Mouse (Mus musculus) heart, embryonic 10.5 days (tissue): ENCODE data around the gene Palm3. TPM values are rescaled to one million over a fixed set of nuclear protein-coding genes. Genes with fewer than 3 reads are reported as not detected.

Experiments used
- DNase-seq: peaks from one replicate; pipeline ENCODE4 v3.0.0-alpha.2; 2017; ENCODE audit warnings: low spot score
- H3K27ac ChIP-seq: fragments of 300-500 bp; sonication (generic); 2 replicates; pipeline ENCODE4 v1.5.1; 2016; ENCODE audit warnings: mild to moderate bottlenecking
- H3K27me3 ChIP-seq: fragments of 300-500 bp; sonication (generic); 2 replicates; pipeline ENCODE4 v1.6.1; 2016; ENCODE audit warnings: mild to moderate bottlenecking; ENCODE audit not compliant: poor library complexity, insufficient read depth, severe bottlenecking
- H3K36me3 ChIP-seq: fragments of 300-500 bp; sonication (generic); 2 replicates; pipeline ENCODE4 v1.6.1; 2016; ENCODE audit warnings: mild to moderate bottlenecking, moderate library complexity
- H3K4me1 ChIP-seq: fragments of 300-500 bp; sonication (generic); 2 replicates; pipeline ENCODE4 v1.6.1; 2016; ENCODE audit warnings: mild to moderate bottlenecking
- H3K4me3 ChIP-seq: fragments of 300-500 bp; sonication (generic); 2 replicates; pipeline ENCODE4 v1.5.1; 2016; ENCODE audit warnings: mild to moderate bottlenecking, moderate library complexity
- H3K9me3 ChIP-seq: fragments of 300-500 bp; sonication (generic); 2 replicates; pipeline ENCODE4 v1.6.1; 2016; ENCODE audit warnings: mild to moderate bottlenecking, moderate library complexity
- WGBS: fragments of 180-500 bp; shearing (Covaris S2); methylation state at CpG from one replicate; pipeline ENCODE4 v1.1.7; 2016; 5-methylcytosine and 5-hydroxymethylcytosine counted together
- polyA plus RNA-seq: library from polyadenylated mRNA; unstranded; fragments of >200 nt; fragmentation: Nextera tagmentation; extraction: Ambion mirVana; gene quantifications from 2 replicates; pipeline ENCODE4 v1.2.1, GENCODE M21; 2016

Gene Palm3
- polyA plus RNA-seq, 1 experiment from 2014 or later = 7.4 TPM

DNA sequence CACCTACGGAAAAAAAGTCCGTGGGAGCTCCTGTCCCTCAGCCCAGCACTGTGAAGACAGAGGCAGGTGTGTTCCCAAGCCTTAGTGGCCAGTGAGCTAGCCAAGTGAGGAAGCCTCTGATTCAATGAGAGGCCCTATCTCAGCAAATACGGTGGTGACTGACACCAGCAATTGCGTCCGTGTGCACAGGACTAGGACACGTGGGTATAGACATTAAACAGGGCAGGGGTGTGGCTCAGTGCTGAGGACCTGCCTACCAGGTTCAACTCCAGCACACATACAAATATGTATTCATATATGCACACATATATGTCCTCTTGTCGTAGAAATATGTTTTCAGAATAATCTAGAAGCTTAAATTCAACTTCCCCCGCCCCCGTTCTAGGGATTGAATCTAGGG lies 1.5 kb upstream of the Palm3 start:
- Histone ChIP-seq H3K4me1 (peaks cover 40% of the 10 kb centered on the region), H3K27me3 (peaks cover 38% of the 10 kb centered on the region), H3K4me3 (no peak overlapping the region), H3K9me3 (no peaks in the 10 kb centered on the region), H3K36me3 (no peaks in the 10 kb centered on the region), H3K27ac (no peak overlapping the region)
- DNase-seq = no peak
- WGBS = 82% methylated on average over 9 of the region's 9 CpGs

GRCm38 (mm10) chr8:84021569-84021968 lies 298 bp downstream of the Palm3 start:
- DNase-seq = no peak
- 41% methylated on average over 12 of the region's 12 CpGs for WGBS
- Histone ChIP-seq H3K4me1 (peaks cover 54% of the 10 kb centered on the region), H3K27me3 (peaks cover 56% of the 10 kb centered on the region), H3K36me3 (no peaks in the 10 kb centered on the region), H3K27ac (peak overlapping the region; percentile 85), H3K4me3 (peak overlapping the region; percentile 41), H3K9me3 (no peaks in the 10 kb centered on the region)

GRCm38 (mm10) chr8:84023085-84023484 lies 1.8 kb downstream of the Palm3 start:
- Histone ChIP-seq H3K27me3 (peaks cover 67% of the 10 kb centered on the region), H3K4me1 (peaks cover 54% of the 10 kb centered on the region), H3K4me3 (peak overlapping the region; percentile 19; the same call in 1 of the 2 replicates), H3K36me3 (no peaks in the 10 kb centered on the region), H3K27ac (peak overlapping the region; percentile 69; the same call in 1 of the 2 replicates), H3K9me3 (no peaks in the 10 kb centered on the region)
- WGBS = 8% methylated on average over 5 of the region's 5 CpGs
- peak; percentile 85 for DNase-seq

DNA sequence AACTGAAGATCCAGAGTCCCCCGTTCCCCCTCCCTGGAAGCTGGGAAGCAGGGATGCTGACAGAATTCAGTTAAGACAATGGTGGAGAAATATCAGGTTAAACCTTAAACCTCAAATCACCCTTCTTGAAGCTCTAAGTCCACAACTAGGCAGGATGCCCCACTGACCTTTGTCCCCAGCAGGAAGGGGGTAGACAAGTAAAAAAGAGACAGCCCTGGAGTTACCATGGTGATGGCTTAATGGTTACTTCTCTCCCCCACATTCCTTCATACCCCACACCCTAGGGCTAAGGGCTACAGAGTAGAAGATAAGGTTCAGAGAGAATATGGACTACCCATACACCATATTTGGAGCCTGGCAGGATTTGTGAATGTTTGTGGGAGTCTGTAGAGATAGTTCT lies 2.4 kb downstream of the Palm3 start:
- DNase-seq = no peak
- Histone ChIP-seq H3K27me3 (peaks cover 73% of the 10 kb centered on the region), H3K4me3 (peak overlapping the region; percentile 19; the same call in 1 of the 2 replicates), H3K36me3 (no peaks in the 10 kb centered on the region), H3K4me1 (peaks cover 54% of the 10 kb centered on the region), H3K9me3 (no peaks in the 10 kb centered on the region), H3K27ac (peak overlapping the region; percentile 69; the same call in 1 of the 2 replicates)
- WGBS = 42% methylated on average over 1 of the region's 1 CpGs

DNA sequence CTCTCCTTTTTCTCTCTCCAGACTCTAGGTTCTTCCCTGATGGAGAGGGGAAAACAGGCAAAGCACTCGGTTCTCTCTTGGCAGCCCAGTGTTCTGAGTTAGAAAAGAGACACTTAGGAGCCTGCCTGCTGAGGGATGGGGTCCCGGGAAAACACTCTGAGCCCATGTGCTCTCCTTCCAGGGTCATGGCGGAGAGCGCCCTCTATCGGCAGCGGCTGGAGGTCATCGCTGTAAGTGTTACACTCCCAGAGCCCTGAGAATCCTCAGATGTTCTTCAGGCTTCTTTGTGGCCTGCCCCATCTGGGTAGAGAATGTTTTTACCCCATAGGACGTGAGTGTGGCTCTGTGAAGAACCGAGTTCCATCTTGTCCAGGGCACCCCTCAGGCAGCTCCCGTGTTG lies 2.9 kb downstream of the Palm3 start:
- Histone ChIP-seq H3K4me1 (peaks cover 54% of the 10 kb centered on the region), H3K4me3 (no peak overlapping the region), H3K36me3 (no peaks in the 10 kb centered on the region), H3K9me3 (no peaks in the 10 kb centered on the region), H3K27ac (peak overlapping the region; percentile 69; the same call in 1 of the 2 replicates), H3K27me3 (peaks cover 75% of the 10 kb centered on the region)
- DNase-seq = no peak
- WGBS = 9% methylated on average over 10 of the region's 10 CpGs

DNA sequence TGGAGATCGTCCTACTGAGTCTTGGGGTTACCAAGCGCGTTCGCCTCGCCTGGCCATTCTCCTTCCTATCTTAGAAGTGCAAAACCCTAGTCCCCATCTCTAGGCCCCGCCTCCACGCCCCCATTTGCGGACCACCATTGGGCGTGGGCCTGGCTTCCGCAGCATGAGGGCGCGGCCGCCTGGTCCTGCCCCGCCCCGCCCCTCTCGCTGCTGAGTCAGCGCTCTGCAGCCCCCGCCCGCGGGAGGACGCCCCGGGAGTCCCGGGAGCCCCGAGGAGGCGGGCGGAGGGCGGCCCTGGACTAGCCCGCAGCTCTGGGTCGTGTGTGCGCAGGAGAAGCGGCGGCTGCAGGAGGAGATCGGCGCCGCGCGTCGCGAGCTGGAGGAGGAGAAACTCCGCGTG lies 4.6 kb downstream of the Palm3 start:
- peak overlapping the region; percentile 44; the same call in 1 of the 2 replicates for H3K27ac ChIP-seq
- no peaks in the 10 kb centered on the region for H3K9me3 ChIP-seq
- peaks cover 68% of the 10 kb centered on the region for H3K27me3 ChIP-seq
- no peak for DNase-seq
- WGBS = 2% methylated on average over 41 of the region's 41 CpGs
- peak overlapping the region; percentile 66 for H3K4me3 ChIP-seq
- peaks cover 50% of the 10 kb centered on the region for H3K4me1 ChIP-seq
- no peaks in the 10 kb centered on the region for H3K36me3 ChIP-seq

DNA sequence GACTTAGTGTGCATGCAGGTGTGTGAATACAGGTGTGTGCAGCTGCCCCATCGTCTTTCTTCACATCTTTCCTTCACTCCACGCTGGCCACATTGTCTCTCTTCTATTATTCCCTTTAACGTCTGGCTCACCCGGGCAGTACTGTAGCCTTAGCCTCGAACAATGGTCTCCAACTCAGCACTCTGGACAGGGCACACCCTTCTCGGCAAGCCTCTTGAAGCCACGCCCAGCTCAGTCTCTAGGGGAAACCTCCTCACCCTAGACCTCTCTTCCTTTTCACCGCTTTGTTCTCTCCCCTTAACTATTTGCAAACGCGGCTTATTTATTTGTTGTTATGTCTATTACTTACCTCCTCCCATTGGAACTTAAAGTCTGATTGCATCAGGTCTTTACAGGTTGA lies 6.2 kb downstream of the Palm3 start:
- WGBS = 15% methylated on average over 10 of the region's 10 CpGs
- Histone ChIP-seq H3K9me3 (no peaks in the 10 kb centered on the region), H3K27me3 (peaks cover 61% of the 10 kb centered on the region), H3K27ac (no peak overlapping the region), H3K4me3 (no peak overlapping the region), H3K4me1 (peaks cover 34% of the 10 kb centered on the region), H3K36me3 (no peaks in the 10 kb centered on the region)
- DNase-seq = no peak

GRCm38 (mm10) chr8:84029272-84029671 lies 8.0 kb downstream of the Palm3 start:
- no peak overlapping the region for H3K4me3 ChIP-seq
- H3K9me3 ChIP-seq = no peaks in the 10 kb centered on the region
- 78% methylated on average over 5 of the region's 5 CpGs for WGBS
- peaks cover 16% of the 10 kb centered on the region for H3K4me1 ChIP-seq
- H3K36me3 ChIP-seq = no peaks in the 10 kb centered on the region
- H3K27me3 ChIP-seq = peaks cover 63% of the 10 kb centered on the region
- no peak for DNase-seq
- H3K27ac ChIP-seq = no peak overlapping the region

DNA sequence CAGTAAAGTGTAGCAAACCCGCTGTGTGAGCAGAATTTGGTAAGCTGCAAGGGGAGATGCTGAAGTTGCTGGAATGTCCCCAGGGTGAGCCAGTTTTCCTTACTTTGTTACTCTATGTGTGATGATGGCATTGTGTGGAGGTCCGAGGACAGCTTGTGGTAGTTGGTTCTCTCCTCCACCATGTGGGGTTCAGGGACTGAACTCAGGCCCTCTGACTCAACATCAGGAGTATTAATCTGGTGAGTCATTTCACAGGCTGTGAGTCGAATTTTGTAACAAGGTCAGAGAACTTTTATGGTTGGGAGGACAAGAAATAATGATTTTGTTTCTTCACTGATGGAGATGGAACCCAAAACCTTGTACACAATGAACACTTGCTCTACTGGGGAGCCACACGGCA lies 11.5 kb downstream of the Palm3 start:
- no peaks in the 10 kb centered on the region for H3K4me1 ChIP-seq
- H3K27ac ChIP-seq = no peak overlapping the region
- 69% methylated on average over 4 of the region's 4 CpGs for WGBS
- no peaks in the 10 kb centered on the region for H3K36me3 ChIP-seq
- no peak for DNase-seq
- peaks cover 47% of the 10 kb centered on the region for H3K27me3 ChIP-seq
- H3K4me3 ChIP-seq = no peak overlapping the region
- H3K9me3 ChIP-seq = no peaks in the 10 kb centered on the region

GRCm38 (mm10) chr8:84038015-84038414 lies 16.7 kb downstream of the Palm3 start:
- Histone ChIP-seq H3K9me3 (no peaks in the 10 kb centered on the region), H3K36me3 (no peaks in the 10 kb centered on the region), H3K27ac (no peak overlapping the region), H3K27me3 (peaks cover 64% of the 10 kb centered on the region), H3K4me3 (no peak overlapping the region), H3K4me1 (peaks cover 14% of the 10 kb centered on the region)
- 69% methylated on average over 5 of the region's 5 CpGs for WGBS
- no peak for DNase-seq

DNA sequence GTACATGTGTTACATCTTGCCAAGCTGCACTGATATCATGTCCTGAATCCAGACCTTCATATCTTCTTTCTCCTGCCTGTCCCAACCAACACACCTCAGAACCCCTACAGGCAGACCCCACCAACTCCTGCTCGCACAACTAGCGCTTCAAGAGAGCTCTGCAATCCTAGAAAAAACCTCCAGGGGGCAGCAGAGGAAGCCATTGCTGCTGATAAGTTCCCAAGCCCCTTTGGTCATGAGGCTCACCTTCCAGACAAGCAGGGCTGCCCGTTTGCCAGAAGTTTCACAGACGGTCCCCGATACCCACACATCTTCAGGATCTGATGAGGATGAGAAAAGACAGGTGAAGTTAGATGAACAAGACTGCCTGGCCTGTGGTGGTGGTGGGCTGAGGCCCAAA lies 17.8 kb downstream of the Palm3 start:
- H3K4me3 ChIP-seq = no peak overlapping the region
- 10% methylated on average over 5 of the region's 5 CpGs for WGBS
- peak; percentile 90 for DNase-seq
- H3K36me3 ChIP-seq = no peaks in the 10 kb centered on the region
- no peak overlapping the region for H3K27ac ChIP-seq
- peaks cover 75% of the 10 kb centered on the region for H3K27me3 ChIP-seq
- H3K4me1 ChIP-seq = peaks cover 15% of the 10 kb centered on the region
- no peaks in the 10 kb centered on the region for H3K9me3 ChIP-seq

- H3K36me3 ChIP-seq = no peaks in the 10 kb centered on the region
- H3K9me3 ChIP-seq = no peaks in the 10 kb centered on the region
- DNase-seq = peak; percentile 87
- H3K4me3 ChIP-seq = peak within 1 kb of the TSS; percentile 61
- 2% methylated on average over 40 of the region's 40 CpGs for WGBS
- H3K4me1 ChIP-seq = peaks cover 25% of the 10 kb centered on the region
- peaks cover 74% of the 10 kb centered on the region for H3K27me3 ChIP-seq
- peak within 1 kb of the TSS; percentile 50; the same call in 1 of the 2 replicates for H3K27ac ChIP-seq
These were observed 21.0 kb downstream of the Palm3 start, which contains the start of gene Il27ra for GRCm38 (mm10) chr8:84042066-84042947. Gene Il27ra, minus strand, starts transcription at chr8:84042589.

DNA sequence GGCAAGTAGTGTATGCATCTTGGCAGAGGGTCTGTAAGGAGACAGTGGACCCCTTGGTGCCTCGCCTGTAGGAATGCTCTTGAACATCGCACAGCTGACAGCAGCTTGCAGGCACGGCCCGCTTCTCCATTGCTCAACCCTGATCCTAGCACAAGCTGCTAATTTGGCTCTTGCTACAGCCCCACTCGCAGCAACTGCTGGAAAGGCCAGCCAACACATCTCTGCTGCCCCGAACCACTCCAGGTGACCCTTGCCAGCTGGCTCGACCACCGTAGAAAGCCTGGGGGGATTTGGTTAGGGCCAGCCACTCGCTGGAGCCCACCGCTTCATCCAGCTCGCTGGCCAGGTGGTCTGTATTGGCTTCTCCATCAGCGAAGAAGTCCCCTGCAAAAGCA lies 21.7 kb downstream of the Palm3 start:
- H3K27ac ChIP-seq = no peak overlapping the region
- no peak for DNase-seq
- H3K4me3 ChIP-seq = peak overlapping the region; percentile 61
- H3K4me1 ChIP-seq = peaks cover 25% of the 10 kb centered on the region
- H3K36me3 ChIP-seq = no peaks in the 10 kb centered on the region
- H3K27me3 ChIP-seq = peaks cover 72% of the 10 kb centered on the region
- H3K9me3 ChIP-seq = no peaks in the 10 kb centered on the region
- WGBS = 29% methylated on average over 12 of the region's 12 CpGs
